Mouse (Mus musculus): ENCODE results near the gene Zfp583. TPM values are rescaled to one million over a fixed set of nuclear protein-coding genes. Genes with fewer than 3 reads are reported as not detected.
"Not testable (repeated sequence)": the region's sequence is repeated elsewhere in the genome, so short reads cannot be mapped to it uniquely, and the experiment has no call there.

Gene Zfp583
- polyA plus RNA-seq, 1 experiment, result 0.48 TPM

GRCm38 (mm10) chr7:6344124-6344523 is 13.0 kb upstream of the Zfp583 start:
- Histone ChIP-seq H3K36me3 (ENCODE audit: control insufficient read depth, insufficient read depth, low read length) (no peaks in the 10 kb centered on the region), H3K4me3 (ENCODE audit: low read depth, low read length) (no peak overlapping the region), H3K27ac (ENCODE audit: insufficient read depth, low read depth, low read length) (no peak overlapping the region), H3K4me1 (ENCODE audit: control insufficient read depth, insufficient read depth, insufficient read length, low read length) (no peaks in the 10 kb centered on the region), H3K27me3 (ENCODE audit: control insufficient read depth, insufficient read depth, low read length) (no peaks in the 10 kb centered on the region; the same call in 1 of the 2 replicates)
- TF ChIP-seq POLR2A (IDR thresholded peaks at IDR 0.05; ENCODE audit: low read depth, low read length) (no peak), CTCF (IDR thresholded peaks at IDR 0.05; ENCODE audit: extremely low read depth, insufficient read length, insufficient replicate concordance, low read depth, low read length) (no peak)
- WGBS, result 37% methylated on average over 10 of the region's 10 CpGs

GRCm38 (mm10) chr7:6343501-6344071 is 12.5 kb upstream of the Zfp583 start, which contains the start of gene Gm3854:
TSS of gene Gm3854 (plus strand) at chr7:6343759.
- 3% methylated on average over 26 of the region's 26 CpGs for WGBS
- H3K36me3 ChIP-seq (ENCODE audit: control insufficient read depth, insufficient read depth, low read length), result no peaks in the 10 kb centered on the region

GRCm38 (mm10) chr7:6339865-6340264 is 8.8 kb upstream of the Zfp583 start:
- Histone ChIP-seq H3K27me3 (ENCODE audit: control insufficient read depth, insufficient read depth, low read length) (no peaks in the 10 kb centered on the region; the same call in 1 of the 2 replicates), H3K27ac (ENCODE audit: insufficient read depth, low read depth, low read length) (no peak overlapping the region), H3K36me3 (ENCODE audit: control insufficient read depth, insufficient read depth, low read length) (no peaks in the 10 kb centered on the region), H3K4me3 (ENCODE audit: low read depth, low read length) (no peak overlapping the region), H3K4me1 (ENCODE audit: control insufficient read depth, insufficient read depth, insufficient read length, low read length) (no peaks in the 10 kb centered on the region)
- TF ChIP-seq POLR2A (IDR thresholded peaks at IDR 0.05; ENCODE audit: low read depth, low read length) (no peak), CTCF (IDR thresholded peaks at IDR 0.05; ENCODE audit: extremely low read depth, insufficient read length, insufficient replicate concordance, low read depth, low read length) (no peak)
- 79% methylated on average over 5 of the region's 5 CpGs for WGBS

More at GRCm38 (mm10) chr7:6343501-6344071, 12.5 kb upstream of the Zfp583 start, which contains the start of gene Gm3854:
- peak within 1 kb of the TSS; percentile 71 for H3K4me3 ChIP-seq (ENCODE audit: low read depth, low read length)
- TF ChIP-seq CTCF (IDR thresholded peaks at IDR 0.05; ENCODE audit: extremely low read depth, insufficient read length, insufficient replicate concordance, low read depth, low read length), result no peak
- TF ChIP-seq POLR2A (IDR thresholded peaks at IDR 0.05; ENCODE audit: low read depth, low read length), result no peak
- H3K4me1 ChIP-seq (ENCODE audit: control insufficient read depth, insufficient read depth, insufficient read length, low read length), result no peaks in the 10 kb centered on the region
- no peaks in the 10 kb centered on the region; the same call in 1 of the 2 replicates for H3K27me3 ChIP-seq (ENCODE audit: control insufficient read depth, insufficient read depth, low read length)
- no peak within 1 kb of the TSS for H3K27ac ChIP-seq (ENCODE audit: insufficient read depth, low read depth, low read length)

GRCm38 (mm10) chr7:6330458-6331232 is 440 bp downstream of the Zfp583 start:
- Histone ChIP-seq H3K4me1 (ENCODE audit: control insufficient read depth, insufficient read depth, insufficient read length, low read length) (peaks cover 6% of the 10 kb centered on the region), H3K27ac (ENCODE audit: insufficient read depth, low read depth, low read length) (no peak overlapping the region), H3K36me3 (ENCODE audit: control insufficient read depth, insufficient read depth, low read length) (no peaks in the 10 kb centered on the region), H3K27me3 (ENCODE audit: control insufficient read depth, insufficient read depth, low read length) (no peaks in the 10 kb centered on the region), H3K4me3 (ENCODE audit: low read depth, low read length) (peak overlapping the region; percentile 77)
- 19% methylated on average over 23 of the region's 23 CpGs for whole genome bisulfite sequencing
- TF ChIP-seq CTCF (IDR thresholded peaks at IDR 0.05; ENCODE audit: extremely low read depth, insufficient read length, insufficient replicate concordance, low read depth, low read length) (no peak), POLR2A (IDR thresholded peaks at IDR 0.05; ENCODE audit: low read depth, low read length) (no peak)

GRCm38 (mm10) chr7:6300796-6301195 is 30.3 kb downstream of the Zfp583 start:
- not testable (repeated sequence) for H3K27ac ChIP-seq (ENCODE audit: insufficient read depth, low read depth, low read length); H3K36me3 ChIP-seq (ENCODE audit: control insufficient read depth, insufficient read depth, low read length); H3K4me1 ChIP-seq (ENCODE audit: control insufficient read depth, insufficient read depth, insufficient read length, low read length); H3K4me3 ChIP-seq (ENCODE audit: low read depth, low read length); H3K27me3 ChIP-seq (ENCODE audit: control insufficient read depth, insufficient read depth, low read length)
- WGBS, result 41% methylated on average over 11 of the region's 11 CpGs

- H3K4me1 ChIP-seq (ENCODE audit: control insufficient read depth, insufficient read depth, insufficient read length, low read length); H3K27ac ChIP-seq (ENCODE audit: insufficient read depth, low read depth, low read length); H3K4me3 ChIP-seq (ENCODE audit: low read depth, low read length); H3K27me3 ChIP-seq (ENCODE audit: control insufficient read depth, insufficient read depth, low read length); H3K36me3 ChIP-seq (ENCODE audit: control insufficient read depth, insufficient read depth, low read length): not testable (repeated sequence)
- 81% methylated on average over 6 of the region's 6 CpGs for WGBS
Observed at GRCm38 (mm10) chr7:6291121-6291520, 40.0 kb downstream of the Zfp583 start.

GRCm38 (mm10) chr7:6286921-6287531 is 44.1 kb downstream of the Zfp583 start:
- no peaks in the 10 kb centered on the region for H3K36me3 ChIP-seq (ENCODE audit: control insufficient read depth, insufficient read depth, low read length)
- peak overlapping the region; percentile 73 for H3K4me3 ChIP-seq (ENCODE audit: low read depth, low read length)
- peaks cover 3% of the 10 kb centered on the region; the same call in 1 of the 2 replicates for H3K4me1 ChIP-seq (ENCODE audit: control insufficient read depth, insufficient read depth, insufficient read length, low read length)
- no peak overlapping the region for H3K27ac ChIP-seq (ENCODE audit: insufficient read depth, low read depth, low read length)
- WGBS, result 41% methylated on average over 15 of the region's 15 CpGs
- TF ChIP-seq CTCF (IDR thresholded peaks at IDR 0.05; ENCODE audit: extremely low read depth, insufficient read length, insufficient replicate concordance, low read depth, low read length) (no peak), POLR2A (IDR thresholded peaks at IDR 0.05; ENCODE audit: low read depth, low read length) (no peak)
- H3K27me3 ChIP-seq (ENCODE audit: control insufficient read depth, insufficient read depth, low read length), result no peaks in the 10 kb centered on the region
